Mouse (Mus musculus) embryonic facial prominence, embryonic 12.5 days (tissue): Measurements from ENCODE around the gene Trp53bp2. TPM values are rescaled to one million over a fixed set of nuclear protein-coding genes. Genes with fewer than 3 reads are reported as not detected.

Experiments used
- ATAC-seq: fragments of 200-750 bp; cut with Nextera tagmentation; 2 replicates; pipeline ENCODE4 v1.8.0; 2017; ENCODE audit not compliant: insufficient number of reproducible peaks, insufficient read depth, low FRiP score, low TSS enrichment
- H3K27ac ChIP-seq: fragments of 300-500 bp; sonication (generic); 2 replicates; pipeline ENCODE4 v1.5.1; 2016; ENCODE audit warnings: mild to moderate bottlenecking
- H3K27me3 ChIP-seq: fragments of 300-500 bp; sonication (generic); 2 replicates; pipeline ENCODE4 v1.6.1; 2016; ENCODE audit warnings: mild to moderate bottlenecking, moderate library complexity
- H3K36me3 ChIP-seq: fragments of 300-500 bp; sonication (generic); 2 replicates; pipeline ENCODE4 v1.6.1; 2016; ENCODE audit warnings: mild to moderate bottlenecking
- H3K4me1 ChIP-seq: fragments of 300-500 bp; sonication (generic); 2 replicates; pipeline ENCODE4 v1.6.1; 2016
- H3K4me2 ChIP-seq: fragments of 300-500 bp; sonication (generic); replicated peaks from 2 replicates; pipeline ENCODE4 v1.6.1; 2016; ENCODE audit warnings: mild to moderate bottlenecking, moderate library complexity
- H3K4me3 ChIP-seq: fragments of 300-500 bp; sonication (generic); 2 replicates; pipeline ENCODE4 v1.5.1; 2016; ENCODE audit warnings: mild to moderate bottlenecking
- H3K9ac ChIP-seq: fragments of 300-500 bp; sonication (generic); 2 replicates; pipeline ENCODE4 v1.6.1; 2016; ENCODE audit warnings: mild to moderate bottlenecking, moderate library complexity
- H3K9me3 ChIP-seq: fragments of 300-500 bp; sonication (generic); 2 replicates; pipeline ENCODE4 v1.6.1; 2016; ENCODE audit warnings: mild to moderate bottlenecking, moderate library complexity
- WGBS: fragments of 180-500 bp; shearing (Covaris S2); methylation state at CpG from one replicate; pipeline ENCODE4 v1.1.7; 2016; 5-methylcytosine and 5-hydroxymethylcytosine counted together
- polyA plus RNA-seq: library from polyadenylated mRNA; unstranded; fragments of >200 nt; fragmentation: Nextera tagmentation; extraction: Ambion mirVana; gene quantifications from 2 replicates; pipeline ENCODE4 v1.2.1, GENCODE M21; 2016

The Trp53bp2 gene
- polyA plus RNA-seq: 29.9 and 32.9 TPM in 2 replicates

GRCm38 (mm10) chr1:182408684-182409327, at the start of gene Trp53bp2:
Trp53bp2 (plus strand) TSS chr1:182409172.
- Histone ChIP-seq H3K4me1 (peaks cover 32% of the 10 kb centered on the region), H3K27me3 (no peaks in the 10 kb centered on the region), H3K4me2 (peak within 1 kb of the TSS; percentile 62), H3K27ac (peak within 1 kb of the TSS; percentile 95), H3K4me3 (peak within 1 kb of the TSS; percentile 85), H3K9me3 (no peaks in the 10 kb centered on the region), H3K36me3 (no peaks in the 10 kb centered on the region), H3K9ac (peak within 1 kb of the TSS; percentile 91)
- ATAC-seq: peak; percentile 86
- WGBS: under 1% methylated on average over 70 of the region's 71 CpGs

- Histone ChIP-seq H3K27ac (no peak overlapping the region), H3K4me3 (no peak overlapping the region), H3K27me3 (no peaks in the 10 kb centered on the region), H3K9me3 (no peaks in the 10 kb centered on the region), H3K4me2 (no peak overlapping the region), H3K36me3 (no peaks in the 10 kb centered on the region), H3K9ac (no peak overlapping the region), H3K4me1 (no peaks in the 10 kb centered on the region)
- WGBS: 88% methylated on average over 5 of the region's 5 CpGs
- no peak for ATAC-seq
Observed at GRCm38 (mm10) chr1:182362703-182363102, 46.3 kb upstream of the Trp53bp2 start.

GRCm38 (mm10) chr1:182363683-182364404, 45.1 kb upstream of the Trp53bp2 start:
- Histone ChIP-seq H3K4me1 (peaks cover 7% of the 10 kb centered on the region; the same call in 1 of the 2 replicates), H3K4me2 (no peak overlapping the region), H3K27ac (no peak overlapping the region), H3K4me3 (no peak overlapping the region), H3K9ac (no peak overlapping the region), H3K36me3 (no peaks in the 10 kb centered on the region), H3K27me3 (no peaks in the 10 kb centered on the region), H3K9me3 (no peaks in the 10 kb centered on the region)
- ATAC-seq: no peak
- WGBS: 61% methylated on average over 12 of the region's 12 CpGs

- no peak for ATAC-seq
- Histone ChIP-seq H3K9me3 (no peaks in the 10 kb centered on the region), H3K4me1 (peaks cover 7% of the 10 kb centered on the region; the same call in 1 of the 2 replicates), H3K4me3 (no peak overlapping the region), H3K9ac (no peak overlapping the region), H3K36me3 (no peaks in the 10 kb centered on the region), H3K27me3 (no peaks in the 10 kb centered on the region), H3K4me2 (no peak overlapping the region), H3K27ac (no peak overlapping the region)
- 51% methylated on average over 7 of the region's 7 CpGs for WGBS
Observed at GRCm38 (mm10) chr1:182368309-182368708, 40.7 kb upstream of the Trp53bp2 start.

GRCm38 (mm10) chr1:182368782-182369181, 40.2 kb upstream of the Trp53bp2 start:
- Histone ChIP-seq H3K9ac (no peak overlapping the region), H3K27ac (no peak overlapping the region), H3K4me1 (peaks cover 7% of the 10 kb centered on the region; the same call in 1 of the 2 replicates), H3K36me3 (no peaks in the 10 kb centered on the region), H3K4me2 (0 out of 2 replicates have a peak overlapping the region, but pooled peaks have one; percentile 9), H3K4me3 (no peak overlapping the region), H3K9me3 (no peaks in the 10 kb centered on the region), H3K27me3 (no peaks in the 10 kb centered on the region)
- ATAC-seq: no peak
- WGBS: 40% methylated on average over 8 of the region's 8 CpGs

GRCm38 (mm10) chr1:182369435-182369834, 39.5 kb upstream of the Trp53bp2 start:
- no peak for ATAC-seq
- Histone ChIP-seq H3K27ac (peak overlapping the region; percentile 38; the same call in 1 of the 2 replicates), H3K4me3 (no peak overlapping the region), H3K9me3 (no peaks in the 10 kb centered on the region), H3K36me3 (no peaks in the 10 kb centered on the region), H3K9ac (no peak overlapping the region), H3K4me2 (no peak overlapping the region), H3K4me1 (peaks cover 7% of the 10 kb centered on the region; the same call in 1 of the 2 replicates), H3K27me3 (no peaks in the 10 kb centered on the region)
- 66% methylated on average over 4 of the region's 4 CpGs for WGBS

GRCm38 (mm10) chr1:182371891-182372290, 37.1 kb upstream of the Trp53bp2 start:
- 80% methylated on average over 8 of the region's 8 CpGs for WGBS
- no peak for ATAC-seq

DNA sequence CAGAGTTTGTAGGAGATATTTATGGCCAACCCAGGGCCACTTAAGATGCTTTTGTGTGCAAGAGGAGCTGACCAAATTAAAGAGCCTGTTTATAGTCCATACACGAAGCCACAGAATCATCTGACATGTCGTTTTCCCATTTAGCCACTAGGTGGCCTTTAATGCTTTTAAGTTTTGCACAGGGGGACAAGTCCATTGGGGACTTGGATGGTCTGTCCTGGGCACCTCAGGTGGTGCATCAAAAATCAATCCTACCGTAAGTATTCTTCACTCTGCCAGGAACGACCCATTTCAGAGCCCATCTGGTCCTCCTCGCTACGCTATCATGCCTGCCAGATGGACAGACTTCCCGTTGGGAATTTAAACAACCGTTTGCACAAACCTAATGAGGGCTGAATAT, 32.8 kb upstream of the Trp53bp2 start:
- no peak overlapping the region for H3K27ac ChIP-seq
- H3K27me3 ChIP-seq: no peaks in the 10 kb centered on the region
- H3K9me3 ChIP-seq: no peaks in the 10 kb centered on the region
- 31% methylated on average over 8 of the region's 8 CpGs for WGBS
- H3K4me3 ChIP-seq: no peak overlapping the region
- H3K36me3 ChIP-seq: no peaks in the 10 kb centered on the region
- H3K4me2 ChIP-seq: no peak overlapping the region
- H3K4me1 ChIP-seq: no peaks in the 10 kb centered on the region
- ATAC-seq: no peak
- H3K9ac ChIP-seq: no peak overlapping the region

More at GRCm38 (mm10) chr1:182371891-182372290, 37.1 kb upstream of the Trp53bp2 start:
- Histone ChIP-seq H3K9me3 (no peaks in the 10 kb centered on the region), H3K4me1 (peaks cover 7% of the 10 kb centered on the region; the same call in 1 of the 2 replicates), H3K27ac (no peak overlapping the region), H3K27me3 (no peaks in the 10 kb centered on the region), H3K4me2 (no peak overlapping the region), H3K4me3 (no peak overlapping the region), H3K36me3 (no peaks in the 10 kb centered on the region), H3K9ac (no peak overlapping the region)

DNA sequence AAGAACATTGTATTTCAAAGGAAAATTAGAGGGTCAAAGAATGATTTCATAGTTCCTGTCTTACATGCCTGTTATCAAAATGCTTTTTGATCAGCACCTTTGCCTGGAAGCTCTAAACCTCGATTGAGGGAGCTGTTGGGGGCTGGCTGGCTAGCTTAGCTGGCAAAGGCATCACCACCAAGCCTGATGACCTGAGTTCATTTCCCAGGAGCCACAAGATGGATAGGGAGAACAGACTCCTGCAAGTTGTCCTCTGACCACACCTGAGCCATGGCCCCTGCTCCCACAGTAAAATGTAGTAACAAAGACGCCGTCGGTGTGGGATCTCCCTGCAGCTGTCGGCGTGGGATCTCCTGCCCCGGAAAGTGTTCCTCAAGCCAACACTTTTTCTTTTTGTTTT, 32.1 kb upstream of the Trp53bp2 start:
- H3K36me3 ChIP-seq: no peaks in the 10 kb centered on the region
- WGBS: 91% methylated on average over 7 of the region's 7 CpGs

GRCm38 (mm10) chr1:182377519-182377918, 31.5 kb upstream of the Trp53bp2 start:
- Histone ChIP-seq H3K36me3 (no peaks in the 10 kb centered on the region), H3K9ac (no peak overlapping the region), H3K4me1 (no peaks in the 10 kb centered on the region), H3K9me3 (no peaks in the 10 kb centered on the region), H3K4me3 (no peak overlapping the region), H3K27me3 (no peaks in the 10 kb centered on the region), H3K27ac (no peak overlapping the region), H3K4me2 (no peak overlapping the region)
- ATAC-seq: no peak
- 80% methylated on average over 6 of the region's 6 CpGs for WGBS

More for the DNA sequence above, 32.1 kb upstream of the Trp53bp2 start:
- Histone ChIP-seq H3K9ac (no peak overlapping the region), H3K4me3 (no peak overlapping the region), H3K27me3 (no peaks in the 10 kb centered on the region), H3K4me1 (no peaks in the 10 kb centered on the region), H3K9me3 (no peaks in the 10 kb centered on the region), H3K4me2 (no peak overlapping the region), H3K27ac (no peak overlapping the region)
- ATAC-seq: no peak

GRCm38 (mm10) chr1:182378205-182378835, 30.7 kb upstream of the Trp53bp2 start:
- Histone ChIP-seq H3K4me3 (no peak overlapping the region), H3K4me2 (no peak overlapping the region), H3K27me3 (no peaks in the 10 kb centered on the region), H3K4me1 (no peaks in the 10 kb centered on the region), H3K9me3 (no peaks in the 10 kb centered on the region), H3K36me3 (no peaks in the 10 kb centered on the region), H3K27ac (no peak overlapping the region), H3K9ac (no peak overlapping the region)
- ATAC-seq: no peak
- 78% methylated on average over 11 of the region's 11 CpGs for WGBS
